Mouse (Mus musculus) spleen, adult 12 weeks (tissue): ENCODE results near the gene Prdm11.

Source experiments
- DNase-seq: peaks from one replicate; pipeline ENCODE4 v3.0.0; 2022; ENCODE audit warnings: low spot score

Gene Prdm11

GRCm38 (mm10) chr2:93045129-93045817, 694 bp downstream of the Prdm11 start:
- peak; percentile 79 for DNase-seq

DNA sequence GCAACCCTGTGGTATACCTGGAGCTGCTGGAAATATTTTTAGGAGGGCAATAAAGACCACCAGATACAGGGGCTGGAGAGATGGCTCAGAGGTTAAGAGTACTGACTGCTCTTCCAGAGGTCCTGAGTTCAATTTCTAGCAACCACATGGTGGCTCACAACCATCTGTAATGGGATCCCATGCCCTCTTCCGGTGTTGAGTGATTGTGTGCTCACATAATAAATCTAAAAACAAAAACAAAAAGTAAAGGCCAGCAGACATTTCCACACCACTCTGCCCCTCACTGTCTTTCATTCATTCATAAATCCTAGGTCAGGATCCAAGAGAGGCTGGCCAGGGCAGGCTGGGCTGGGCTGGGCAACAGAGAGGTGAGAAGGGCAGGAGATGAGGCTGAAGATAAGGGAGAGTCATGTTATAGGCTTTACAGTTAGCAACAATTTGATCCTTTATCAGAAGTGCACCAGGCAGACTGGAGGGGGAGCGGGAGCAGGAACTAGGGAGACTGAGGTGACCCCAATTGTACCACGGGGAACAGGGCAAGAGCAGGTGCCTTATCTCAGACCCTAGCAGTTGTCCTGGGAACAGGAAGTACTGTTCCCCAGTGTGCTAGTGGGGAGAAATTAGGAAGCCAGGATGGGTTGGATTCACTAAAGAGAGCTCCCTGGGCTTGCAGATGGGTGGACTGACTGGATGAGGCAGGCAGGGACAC, 2.4 kb downstream of the Prdm11 start:
- DNase-seq, result no peak

GRCm38 (mm10) chr2:93041470-93041869, 4.5 kb downstream of the Prdm11 start:
- no peak for DNase-seq

DNA sequence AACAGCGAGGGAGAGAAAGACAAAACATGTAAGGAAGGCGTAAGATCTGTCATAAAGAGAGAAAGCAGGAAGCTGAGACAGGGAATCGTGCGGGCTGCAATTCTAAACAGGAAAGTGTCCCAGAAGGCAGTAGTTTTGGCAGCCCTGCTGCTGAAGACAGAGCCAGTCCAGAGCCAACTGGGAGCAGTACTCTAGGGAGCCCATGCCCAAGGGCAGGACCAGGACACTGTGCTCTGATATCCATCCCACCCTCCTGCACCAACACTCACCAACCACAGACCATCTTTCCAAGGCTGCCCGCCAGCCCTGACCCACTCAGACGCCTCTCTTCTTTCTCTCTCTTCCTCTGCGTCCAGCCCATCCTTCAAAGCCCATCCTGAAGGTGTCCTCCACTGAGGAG, 5.1 kb downstream of the Prdm11 start:
- DNase-seq, result no peak

- no peak for DNase-seq
These were observed 6.3 kb downstream of the Prdm11 start for GRCm38 (mm10) chr2:93039706-93040105.

DNA sequence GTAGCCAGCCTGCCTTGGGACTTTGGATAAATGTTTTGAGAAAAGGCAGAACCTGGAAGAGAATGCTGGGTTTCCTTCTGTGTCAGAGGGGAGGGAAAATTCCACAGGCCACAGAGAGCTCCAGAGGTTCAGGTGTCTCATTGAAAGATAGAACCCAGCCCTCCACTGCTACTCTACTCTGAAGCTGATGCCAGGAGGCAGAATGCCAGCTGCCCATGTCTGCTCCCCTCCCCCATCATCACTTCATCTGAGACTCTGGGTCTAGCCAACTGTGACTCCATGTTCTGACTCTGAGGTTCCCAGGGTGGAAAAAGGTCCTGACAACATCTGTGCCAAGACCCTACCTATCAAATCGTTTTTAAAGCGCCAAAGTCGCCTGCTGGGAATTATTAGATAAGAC, 6.9 kb downstream of the Prdm11 start:
- DNase-seq, result no peak

DNA sequence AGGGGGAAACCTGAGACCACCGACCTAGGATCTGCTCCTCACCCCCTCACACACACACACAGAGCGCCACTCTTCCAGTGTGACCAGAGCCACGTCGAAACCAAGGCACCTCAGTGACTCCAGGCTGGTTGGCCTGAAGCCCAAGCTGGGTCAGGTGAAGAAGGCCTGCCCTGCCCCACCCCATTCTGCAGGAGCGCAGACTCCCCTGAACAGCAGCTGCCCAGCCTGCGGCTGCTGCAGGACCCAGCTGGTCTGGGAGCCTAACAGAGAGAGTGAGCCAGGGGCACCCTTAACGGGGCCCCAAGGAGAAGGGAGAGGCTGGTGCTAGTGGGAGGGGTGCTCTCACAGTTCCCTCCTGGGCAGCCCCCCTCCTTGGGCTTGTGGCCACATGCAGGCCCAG, 10.3 kb downstream of the Prdm11 start:
- DNase-seq, result no peak

DNA sequence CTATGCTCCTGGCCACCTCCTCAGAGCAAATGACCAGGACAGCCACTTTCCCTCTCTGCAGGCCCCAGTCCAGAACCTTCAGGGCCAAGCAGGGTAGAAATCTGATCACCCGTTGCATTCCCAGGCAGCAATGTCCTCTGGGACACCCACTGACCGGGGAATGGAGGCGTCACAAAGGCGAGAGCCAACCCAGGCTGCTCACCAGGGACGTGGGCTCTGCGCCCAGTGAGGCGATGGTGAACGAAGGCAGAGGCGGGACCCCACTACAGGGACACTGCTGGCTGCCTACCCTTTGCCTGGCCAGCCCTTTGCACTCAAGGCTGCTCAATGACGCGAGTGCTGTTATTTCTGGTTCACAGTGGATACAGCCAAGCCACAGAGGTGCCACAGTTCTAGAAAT, 13.3 kb downstream of the Prdm11 start:
- DNase-seq, result no peak

DNA sequence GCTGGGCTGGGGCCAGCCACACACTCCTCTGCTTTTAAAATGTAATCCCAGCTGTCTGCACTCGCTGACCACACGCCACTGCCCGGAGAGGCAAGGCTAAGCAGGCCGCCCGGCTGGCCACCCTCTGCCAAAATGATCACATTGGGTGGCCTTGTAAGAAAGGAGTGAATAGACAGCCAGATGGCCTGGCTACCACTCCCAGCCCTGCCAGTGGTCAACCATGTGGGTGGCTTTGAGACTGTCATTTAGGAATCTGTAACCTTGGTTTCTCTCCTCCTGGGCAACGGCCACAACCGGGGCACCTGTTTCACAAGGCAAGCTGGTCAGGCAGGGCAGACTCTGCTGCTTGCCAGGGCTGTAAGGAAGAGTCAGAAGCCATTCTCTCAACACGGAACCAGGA, 13.9 kb downstream of the Prdm11 start:
- no peak for DNase-seq

DNA sequence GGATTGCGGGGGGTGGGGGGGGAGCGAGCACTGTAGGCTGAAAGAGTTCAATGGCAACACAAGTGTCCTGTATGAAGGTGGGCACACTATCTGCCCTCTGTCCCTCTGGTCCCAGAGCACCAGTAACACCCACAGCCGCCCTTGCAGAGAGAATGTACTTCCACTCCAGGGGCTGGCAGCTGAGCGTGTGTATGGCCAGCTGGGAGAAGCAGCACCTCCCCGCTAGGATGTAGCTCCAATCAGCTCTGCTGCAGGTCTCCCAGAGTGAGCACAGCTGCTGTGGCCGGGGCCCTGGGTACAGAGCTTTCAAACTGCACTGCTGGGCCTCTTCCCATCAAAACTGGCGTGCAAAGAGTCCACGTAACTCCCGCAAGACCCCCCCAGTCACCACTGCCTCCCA, 14.9 kb downstream of the Prdm11 start:
- no peak for DNase-seq

GRCm38 (mm10) chr2:93030101-93030500, 15.9 kb downstream of the Prdm11 start:
- no peak for DNase-seq

DNA sequence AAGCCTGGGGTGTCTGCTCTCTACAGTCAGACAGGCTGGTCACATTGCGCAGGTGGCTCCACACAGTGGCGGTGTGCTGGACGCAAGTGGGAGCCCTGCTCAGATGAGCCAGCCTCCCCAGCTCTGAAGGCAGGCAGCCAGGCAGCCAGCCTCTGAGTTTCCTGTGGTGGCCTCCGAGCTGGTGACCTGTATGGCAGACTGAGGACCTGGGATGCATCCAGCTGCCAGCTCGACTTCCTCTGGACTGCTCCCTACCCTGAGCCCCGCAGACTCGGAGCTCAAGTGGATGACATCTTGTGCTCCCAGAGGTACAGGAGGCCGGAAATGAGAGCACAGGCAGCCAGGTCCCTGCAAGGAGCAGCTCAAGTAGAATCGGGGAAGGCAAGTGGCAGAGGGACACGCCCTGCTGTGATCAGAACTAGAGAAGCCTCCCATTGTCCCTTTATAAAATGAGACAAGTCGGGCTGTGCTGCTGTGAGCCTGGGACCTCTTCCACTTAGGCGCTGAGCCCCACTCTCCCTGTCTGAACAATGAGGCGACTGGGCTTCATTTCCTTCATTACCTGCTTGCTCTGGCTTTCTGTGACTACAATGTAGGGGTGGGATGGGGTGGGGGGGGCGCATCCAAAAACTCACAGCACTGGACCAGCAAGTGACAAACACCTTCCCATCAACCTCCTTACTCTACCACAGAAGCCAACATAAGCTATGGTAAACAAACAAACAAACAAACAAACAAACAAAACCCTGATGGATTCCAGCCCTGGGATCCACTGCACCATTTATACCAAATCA, 16.5 kb downstream of the Prdm11 start:
- no peak for DNase-seq

- no peak for DNase-seq
These were observed 17.1 kb downstream of the Prdm11 start for GRCm38 (mm10) chr2:93028865-93029264.

GRCm38 (mm10) chr2:93027713-93028112, 18.3 kb downstream of the Prdm11 start:
- DNase-seq, result no peak

DNA sequence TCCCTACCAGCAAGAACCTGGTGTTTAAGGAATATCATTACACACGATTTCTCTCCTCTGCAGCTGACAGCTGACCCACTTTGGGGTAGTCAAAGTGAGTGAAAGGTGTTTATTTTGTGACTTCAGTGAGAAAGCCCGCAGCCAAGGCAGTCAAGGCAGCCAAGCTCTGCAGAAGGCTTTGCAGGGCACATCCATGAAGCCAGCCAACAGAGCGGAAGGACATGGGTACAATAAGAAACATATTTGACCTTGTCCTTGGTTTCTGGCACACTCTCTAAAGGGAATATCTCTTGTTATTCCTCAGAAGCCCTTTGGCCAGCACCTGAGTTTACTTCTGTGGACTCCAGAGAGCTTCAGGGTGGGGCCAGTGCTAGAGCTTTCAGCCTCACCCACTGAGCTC, 21.5 kb downstream of the Prdm11 start:
- DNase-seq, result no peak

DNA sequence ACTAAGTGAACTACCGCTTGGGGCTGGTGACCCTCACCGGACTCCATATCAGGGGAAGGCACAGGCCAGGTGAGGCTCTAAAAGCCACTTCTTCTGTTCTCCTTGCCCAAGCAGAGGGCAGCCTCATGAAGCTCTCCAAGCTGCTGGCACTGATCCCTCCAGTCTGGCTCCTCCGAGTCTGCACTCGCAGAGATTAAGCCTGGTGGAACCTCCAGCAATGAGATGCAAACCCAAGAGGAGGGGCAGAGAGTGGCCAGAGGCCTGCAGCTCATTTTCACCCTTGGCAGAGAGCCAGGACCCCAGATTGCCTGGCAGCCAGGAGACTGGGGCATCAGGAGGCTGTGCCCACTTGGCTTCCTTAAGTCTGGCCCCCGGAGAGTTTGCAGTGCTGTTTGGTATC, 27.1 kb downstream of the Prdm11 start:
- no peak for DNase-seq

- no peak for DNase-seq
These were observed 28.8 kb downstream of the Prdm11 start for GRCm38 (mm10) chr2:93017151-93017550.

- DNase-seq, result no peak
These were observed 30.9 kb downstream of the Prdm11 start for GRCm38 (mm10) chr2:93015041-93015440.

DNA sequence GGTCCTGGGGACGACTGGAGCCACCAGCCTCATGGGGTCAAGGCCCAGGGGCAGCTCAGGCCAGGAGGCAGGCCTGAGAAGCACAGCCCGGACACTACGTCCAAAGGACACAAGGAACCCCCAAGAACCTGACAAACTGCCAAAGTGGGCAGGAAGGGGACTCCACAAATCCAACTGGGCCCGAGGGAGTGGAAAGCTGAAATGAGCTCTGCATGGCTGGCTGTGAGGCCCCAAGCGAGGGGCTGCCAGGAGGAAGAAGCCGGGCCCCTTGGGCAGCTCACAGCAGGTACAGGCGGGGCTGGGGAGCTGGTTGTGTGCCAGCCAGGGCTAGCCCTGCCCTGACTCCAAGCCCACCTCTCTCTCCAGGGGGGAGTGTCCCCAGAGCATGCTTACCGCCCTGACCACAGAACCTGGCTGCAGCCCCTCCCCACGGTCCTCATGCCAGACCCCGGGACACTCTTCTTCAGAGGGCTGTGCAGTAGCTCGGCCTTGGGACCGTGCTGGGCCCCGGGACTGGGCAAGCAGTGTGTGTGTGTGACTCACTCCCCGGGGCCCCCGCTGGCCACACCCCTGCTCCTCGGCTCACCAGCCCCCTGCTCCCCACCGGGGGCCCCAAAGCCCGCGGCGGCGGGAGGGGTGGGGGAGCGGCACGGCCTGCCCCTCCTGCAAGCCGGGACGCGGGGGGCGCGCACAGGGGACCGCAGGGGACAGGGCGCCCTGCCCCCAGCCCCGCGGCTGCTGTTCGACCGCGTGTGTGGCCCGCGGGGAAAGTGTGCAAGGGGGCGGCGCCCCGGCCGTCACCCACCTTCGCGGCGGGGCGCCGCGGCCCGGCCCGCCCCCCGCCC, 31.7 kb downstream of the Prdm11 start:
- no peak for DNase-seq

- no peak for DNase-seq
These were observed 32.4 kb downstream of the Prdm11 start for GRCm38 (mm10) chr2:93013415-93014092.

GRCm38 (mm10) chr2:93012976-93013375, 33.0 kb downstream of the Prdm11 start:
- DNase-seq, result no peak

DNA sequence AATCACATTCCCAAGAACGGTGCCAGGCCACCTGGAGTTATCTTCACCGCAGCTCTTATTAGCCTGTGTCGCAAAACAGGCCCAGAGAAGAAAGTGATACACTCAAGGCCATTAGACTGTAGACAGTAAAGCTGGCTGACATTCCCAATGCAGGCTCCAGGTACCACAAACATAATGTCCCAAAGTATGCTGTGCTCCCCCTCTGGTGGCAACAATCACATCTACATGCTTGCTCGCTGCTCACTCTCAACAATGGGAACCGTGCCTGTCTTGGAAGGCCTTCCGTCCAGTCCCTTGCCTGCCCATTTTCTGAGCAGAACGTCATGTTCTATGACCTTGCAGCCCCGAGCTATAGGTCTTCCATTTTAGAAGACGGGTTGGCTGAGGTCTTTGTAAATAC, 34.0 kb downstream of the Prdm11 start:
- no peak for DNase-seq
